Mouse (Mus musculus): ENCODE data around the gene Ak4. TPM values are rescaled to one million over a fixed set of nuclear protein-coding genes. Genes with fewer than 3 reads are reported as not detected.
"Not testable (repeated sequence)": the region's sequence is repeated elsewhere in the genome, so short reads cannot be mapped to it uniquely, and the experiment has no call there.

The Ak4 gene
- polyA plus RNA-seq, 2 experiments: 5.8 to 17.9 TPM

- Histone ChIP-seq H3K9ac (ENCODE audit: low read depth, low read length, severe bottlenecking) (no peak overlapping the region), H3K36me3 (ENCODE audit: control insufficient read depth, insufficient read depth, low read length) (no peaks in the 10 kb centered on the region), H3K9me3 (ENCODE audit: control insufficient read depth, low read length) (no peaks in the 10 kb centered on the region), H3K27me3 (ENCODE audit: control insufficient read depth, insufficient read depth, low read length) (no peaks in the 10 kb centered on the region), H3K4me1 (ENCODE audit: control insufficient read depth, insufficient read depth, low read length) (no peaks in the 10 kb centered on the region), H3K4me3 (replicated peaks; ENCODE audit: low read length) (no peak overlapping the region), H3K4me2 (replicated peaks; ENCODE audit: low read depth, low read length, severe bottlenecking) (no peak overlapping the region), H3K27ac (replicated peaks; ENCODE audit: low read depth, low read length) (no peak overlapping the region)
- ATAC-seq (ENCODE audit: low FRiP score, low read depth) (no peak), DNase-seq (ENCODE audit: low spot score) (no peak)
- TF ChIP-seq POLR2A (IDR thresholded peaks at IDR 0.05; ENCODE audit: borderline replicate concordance, extremely low read depth, insufficient read depth, insufficient read length): no peak
- WGBS: 65% methylated on average over 4 of the region's 4 CpGs
These were observed 42.2 kb upstream of the Ak4 start for GRCm38 (mm10) chr4:101376835-101377234.

GRCm38 (mm10) chr4:101378241-101378640, 40.8 kb upstream of the Ak4 start:
- Histone ChIP-seq H3K27me3 (ENCODE audit: control insufficient read depth, insufficient read depth, low read length) (no peaks in the 10 kb centered on the region), H3K9me3 (ENCODE audit: control insufficient read depth, low read length) (no peaks in the 10 kb centered on the region), H3K27ac (replicated peaks; ENCODE audit: low read depth, low read length) (no peak overlapping the region), H3K9ac (ENCODE audit: low read depth, low read length, severe bottlenecking) (no peak overlapping the region), H3K4me2 (replicated peaks; ENCODE audit: low read depth, low read length, severe bottlenecking) (no peak overlapping the region), H3K4me1 (ENCODE audit: control insufficient read depth, insufficient read depth, low read length) (no peaks in the 10 kb centered on the region), H3K4me3 (replicated peaks; ENCODE audit: low read length) (no peak overlapping the region), H3K36me3 (ENCODE audit: control insufficient read depth, insufficient read depth, low read length) (no peaks in the 10 kb centered on the region)
- WGBS: 52% methylated on average over 4 of the region's 4 CpGs
- no peak for TF ChIP-seq POLR2A (IDR thresholded peaks at IDR 0.05; ENCODE audit: borderline replicate concordance, extremely low read depth, insufficient read depth, insufficient read length)
- no peak for DNase-seq (ENCODE audit: low spot score)
- no peak for ATAC-seq (ENCODE audit: low FRiP score, low read depth)

GRCm38 (mm10) chr4:101378778-101379177, 40.3 kb upstream of the Ak4 start:
- no peaks in the 10 kb centered on the region for H3K9me3 ChIP-seq (ENCODE audit: control insufficient read depth, low read length)
- no peak for TF ChIP-seq POLR2A (IDR thresholded peaks at IDR 0.05; ENCODE audit: borderline replicate concordance, extremely low read depth, insufficient read depth, insufficient read length)
- ATAC-seq (ENCODE audit: low FRiP score, low read depth) (no peak), DNase-seq (ENCODE audit: low spot score) (no peak)
- 68% methylated on average over 4 of the region's 4 CpGs for WGBS
- no peaks in the 10 kb centered on the region for H3K4me1 ChIP-seq (ENCODE audit: control insufficient read depth, insufficient read depth, low read length)
- no peaks in the 10 kb centered on the region for H3K36me3 ChIP-seq (ENCODE audit: control insufficient read depth, insufficient read depth, low read length)
- no peak overlapping the region for H3K9ac ChIP-seq (ENCODE audit: low read depth, low read length, severe bottlenecking)
- H3K4me3 ChIP-seq (replicated peaks; ENCODE audit: low read length): no peak overlapping the region
- no peak overlapping the region for H3K27ac ChIP-seq (replicated peaks; ENCODE audit: low read depth, low read length)
- H3K27me3 ChIP-seq (ENCODE audit: control insufficient read depth, insufficient read depth, low read length): no peaks in the 10 kb centered on the region
- no peak overlapping the region for H3K4me2 ChIP-seq (replicated peaks; ENCODE audit: low read depth, low read length, severe bottlenecking)

GRCm38 (mm10) chr4:101385002-101385401, 34.1 kb upstream of the Ak4 start:
- DNase-seq (ENCODE audit: low spot score) (no peak), ATAC-seq (ENCODE audit: low FRiP score, low read depth) (no peak)
- Histone ChIP-seq H3K27ac (replicated peaks; ENCODE audit: low read depth, low read length) (no peak overlapping the region), H3K4me3 (replicated peaks; ENCODE audit: low read length) (no peak overlapping the region), H3K4me2 (replicated peaks; ENCODE audit: low read depth, low read length, severe bottlenecking) (no peak overlapping the region), H3K9ac (ENCODE audit: low read depth, low read length, severe bottlenecking) (no peak overlapping the region), H3K4me1 (ENCODE audit: control insufficient read depth, insufficient read depth, low read length) (no peaks in the 10 kb centered on the region), H3K27me3 (ENCODE audit: control insufficient read depth, insufficient read depth, low read length) (no peaks in the 10 kb centered on the region), H3K9me3 (ENCODE audit: control insufficient read depth, low read length) (no peaks in the 10 kb centered on the region), H3K36me3 (ENCODE audit: control insufficient read depth, insufficient read depth, low read length) (no peaks in the 10 kb centered on the region)
- TF ChIP-seq POLR2A (IDR thresholded peaks at IDR 0.05; ENCODE audit: borderline replicate concordance, extremely low read depth, insufficient read depth, insufficient read length): no peak
- WGBS: 56% methylated on average over 2 of the region's 2 CpGs

- no peak for TF ChIP-seq POLR2A (IDR thresholded peaks at IDR 0.05; ENCODE audit: borderline replicate concordance, extremely low read depth, insufficient read depth, insufficient read length)
- ATAC-seq (ENCODE audit: low FRiP score, low read depth): no peak
- no peaks in the 10 kb centered on the region for H3K36me3 ChIP-seq (ENCODE audit: control insufficient read depth, insufficient read depth, low read length)
These were observed 30.8 kb upstream of the Ak4 start for GRCm38 (mm10) chr4:101388246-101388645.

GRCm38 (mm10) chr4:101388656-101389055, 30.4 kb upstream of the Ak4 start:
- ATAC-seq (ENCODE audit: low FRiP score, low read depth); H3K27ac ChIP-seq (replicated peaks; ENCODE audit: low read depth, low read length); H3K4me3 ChIP-seq (replicated peaks; ENCODE audit: low read length); H3K4me2 ChIP-seq (replicated peaks; ENCODE audit: low read depth, low read length, severe bottlenecking); H3K4me1 ChIP-seq (ENCODE audit: control insufficient read depth, insufficient read depth, low read length); H3K9me3 ChIP-seq (ENCODE audit: control insufficient read depth, low read length); DNase-seq (ENCODE audit: low spot score); H3K9ac ChIP-seq (ENCODE audit: low read depth, low read length, severe bottlenecking); H3K27me3 ChIP-seq (ENCODE audit: control insufficient read depth, insufficient read depth, low read length); H3K36me3 ChIP-seq (ENCODE audit: control insufficient read depth, insufficient read depth, low read length): not testable (repeated sequence)
- WGBS: 84% methylated on average over 6 of the region's 6 CpGs

More at GRCm38 (mm10) chr4:101388246-101388645, 30.8 kb upstream of the Ak4 start:
- H3K4me1 ChIP-seq (ENCODE audit: control insufficient read depth, insufficient read depth, low read length): no peaks in the 10 kb centered on the region
- no peak for DNase-seq (ENCODE audit: low spot score)
- no peak overlapping the region for H3K4me3 ChIP-seq (replicated peaks; ENCODE audit: low read length)
- no peak overlapping the region for H3K4me2 ChIP-seq (replicated peaks; ENCODE audit: low read depth, low read length, severe bottlenecking)
- WGBS: 86% methylated on average over 8 of the region's 8 CpGs
- H3K9ac ChIP-seq (ENCODE audit: low read depth, low read length, severe bottlenecking): no peak overlapping the region
- H3K27me3 ChIP-seq (ENCODE audit: control insufficient read depth, insufficient read depth, low read length): no peaks in the 10 kb centered on the region
- H3K9me3 ChIP-seq (ENCODE audit: control insufficient read depth, low read length): no peaks in the 10 kb centered on the region
- no peak overlapping the region for H3K27ac ChIP-seq (replicated peaks; ENCODE audit: low read depth, low read length)

Measured in limb, embryonic 14.5 days (tissue).